Mouse (Mus musculus): ENCODE measurements around the gene Irf7. TPM values are rescaled to one million over a fixed set of nuclear protein-coding genes. Genes with fewer than 3 reads are reported as not detected.

Gene Irf7
- polyA plus RNA-seq, 2 experiments = 4.8 to 5.4 TPM

- ATAC-seq (ENCODE audit: insufficient read depth) (no peak), DNase-seq (ENCODE audit: low read depth in 3 of 3, low spot score in 3 of 3) (no peak)
- 83% methylated on average over 10 of the region's 10 CpGs for WGBS (ENCODE audit: insufficient replicate concordance)
- no peak for TF ChIP-seq EP300 (IDR thresholded peaks at IDR 0.05; ENCODE audit: low read depth)
- no peak for TF ChIP-seq CTCF (IDR thresholded peaks at IDR 0.05; ENCODE audit: low read depth)
- Histone ChIP-seq H3K27ac (no peak overlapping the region), H3K27me3 (ENCODE audit: control insufficient read depth, insufficient read depth, low read length) (no peaks in the 10 kb centered on the region), H3K4me1 (replicated peaks; ENCODE audit: control insufficient read depth in 2 of 2, insufficient read depth in 2 of 2, low read length in 1 of 2) (peaks cover 8 to 12% of the 10 kb centered on the region in 2 experiments), H3K9me3 (ENCODE audit: control insufficient read depth, low read length) (no peaks in the 10 kb centered on the region), H3K36me3 (replicated peaks; ENCODE audit: control insufficient read depth, insufficient read depth, low read depth) (peaks cover 53% of the 10 kb centered on the region), H3K9ac (replicated peaks) (no peak overlapping the region), H3K4me3 (ENCODE audit: insufficient read depth in 1 of 2, low read depth in 2 of 2, low read length in 2 of 2) (no peak overlapping the region), H3K4me2 (ENCODE audit: low read depth) (no peak overlapping the region)
These were observed 34.7 kb downstream of the Irf7 start for GRCm38 (mm10) chr7:141231551-141231950.

GRCm38 (mm10) chr7:141231111-141231510, 35.2 kb downstream of the Irf7 start:
- Histone ChIP-seq H3K27ac (no peak overlapping the region), H3K9ac (replicated peaks) (no peak overlapping the region), H3K9me3 (ENCODE audit: control insufficient read depth, low read length) (no peaks in the 10 kb centered on the region), H3K4me3 (ENCODE audit: insufficient read depth in 1 of 2, low read depth in 2 of 2, low read length in 2 of 2) (no peak overlapping the region), H3K36me3 (replicated peaks; ENCODE audit: control insufficient read depth, insufficient read depth, low read depth) (peaks cover 49% of the 10 kb centered on the region), H3K27me3 (ENCODE audit: control insufficient read depth, insufficient read depth, low read length) (no peaks in the 10 kb centered on the region), H3K4me1 (replicated peaks; ENCODE audit: control insufficient read depth in 2 of 2, insufficient read depth in 2 of 2, low read length in 1 of 2) (peaks cover 8 to 12% of the 10 kb centered on the region in 2 experiments), H3K4me2 (ENCODE audit: low read depth) (no peak overlapping the region)
- DNase-seq (ENCODE audit: low read depth in 3 of 3, low spot score in 3 of 3) (no peak), ATAC-seq (ENCODE audit: insufficient read depth) (no peak)
- no peak for TF ChIP-seq CTCF (IDR thresholded peaks at IDR 0.05; ENCODE audit: low read depth)
- no peak for TF ChIP-seq EP300 (IDR thresholded peaks at IDR 0.05; ENCODE audit: low read depth)
- WGBS (ENCODE audit: insufficient replicate concordance) = 88% methylated on average over 3 of the region's 3 CpGs

DNA sequence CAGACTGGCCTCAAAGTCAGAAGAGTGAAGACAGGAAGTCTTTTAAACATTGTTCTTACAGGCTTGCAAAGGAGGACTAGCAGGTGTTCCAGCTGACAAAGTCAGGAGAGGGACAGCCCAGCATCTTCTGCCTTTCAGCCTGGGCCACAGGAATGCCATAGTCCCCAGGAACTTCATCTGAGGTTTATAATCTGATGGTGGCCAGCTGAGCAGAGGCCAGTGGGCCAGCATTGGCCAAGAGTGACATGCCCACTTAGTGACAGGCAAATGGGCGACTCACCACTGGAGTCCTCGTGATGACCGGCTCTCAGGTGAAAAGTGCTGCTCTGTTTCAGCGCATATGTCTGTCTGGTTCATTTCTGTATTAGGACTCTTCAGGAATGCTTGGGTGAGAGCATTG, 35.7 kb downstream of the Irf7 start:
- Histone ChIP-seq H3K4me2 (ENCODE audit: low read depth) (peak overlapping the region; percentile 74), H3K27ac (no peak overlapping the region), H3K9ac (replicated peaks) (peak overlapping the region; percentile 97), H3K9me3 (ENCODE audit: control insufficient read depth, low read length) (no peaks in the 10 kb centered on the region), H3K27me3 (ENCODE audit: control insufficient read depth, insufficient read depth, low read length) (no peaks in the 10 kb centered on the region), H3K4me3 (ENCODE audit: insufficient read depth in 1 of 2, low read depth in 2 of 2, low read length in 2 of 2) (peak overlapping the region in 1 of 2 experiments; percentile 95; a peak in 1 of 4 replicates), H3K36me3 (replicated peaks; ENCODE audit: control insufficient read depth, insufficient read depth, low read depth) (peaks cover 46% of the 10 kb centered on the region), H3K4me1 (replicated peaks; ENCODE audit: control insufficient read depth in 2 of 2, insufficient read depth in 2 of 2, low read length in 1 of 2) (peaks cover 8 to 12% of the 10 kb centered on the region in 2 experiments)
- DNase-seq (ENCODE audit: low read depth in 3 of 3, low spot score in 3 of 3) (no peak), ATAC-seq (ENCODE audit: insufficient read depth) (no peak)
- WGBS (ENCODE audit: insufficient replicate concordance) = 89% methylated on average over 4 of the region's 4 CpGs
- TF ChIP-seq CTCF (IDR thresholded peaks at IDR 0.05; ENCODE audit: low read depth) (no peak), EP300 (IDR thresholded peaks at IDR 0.05; ENCODE audit: low read depth) (no peak)

GRCm38 (mm10) chr7:141229702-141230101, 36.6 kb downstream of the Irf7 start:
- Histone ChIP-seq H3K4me3 (ENCODE audit: insufficient read depth in 1 of 2, low read depth in 2 of 2, low read length in 2 of 2) (peak overlapping the region; percentile 92 to 95), H3K4me2 (ENCODE audit: low read depth) (peak overlapping the region; percentile 74), H3K4me1 (replicated peaks; ENCODE audit: control insufficient read depth in 2 of 2, insufficient read depth in 2 of 2, low read length in 1 of 2) (peaks cover 8 to 12% of the 10 kb centered on the region in 2 experiments), H3K9ac (replicated peaks) (peak overlapping the region; percentile 97), H3K9me3 (ENCODE audit: control insufficient read depth, low read length) (no peaks in the 10 kb centered on the region), H3K27ac (no peak overlapping the region), H3K36me3 (replicated peaks; ENCODE audit: control insufficient read depth, insufficient read depth, low read depth) (peaks cover 37% of the 10 kb centered on the region), H3K27me3 (ENCODE audit: control insufficient read depth, insufficient read depth, low read length) (no peaks in the 10 kb centered on the region)
- ATAC-seq (ENCODE audit: insufficient read depth) (no peak), DNase-seq (ENCODE audit: low read depth in 3 of 3, low spot score in 3 of 3) (no peak)
- TF ChIP-seq EP300 (IDR thresholded peaks at IDR 0.05; ENCODE audit: low read depth) (no peak), CTCF (IDR thresholded peaks at IDR 0.05; ENCODE audit: low read depth) (no peak)
- 29% methylated on average over 6 of the region's 6 CpGs for WGBS (ENCODE audit: insufficient replicate concordance)

- Histone ChIP-seq H3K36me3 (replicated peaks; ENCODE audit: control insufficient read depth, insufficient read depth, low read depth) (peaks cover 26% of the 10 kb centered on the region), H3K9ac (replicated peaks) (peak within 1 kb of the TSS; percentile 97), H3K27ac (peak within 1 kb of the TSS; percentile 74), H3K4me1 (replicated peaks; ENCODE audit: control insufficient read depth in 2 of 2, insufficient read depth in 2 of 2, low read length in 1 of 2) (peaks cover 8 to 12% of the 10 kb centered on the region in 2 experiments), H3K9me3 (ENCODE audit: control insufficient read depth, low read length) (no peaks in the 10 kb centered on the region), H3K27me3 (ENCODE audit: control insufficient read depth, insufficient read depth, low read length) (no peaks in the 10 kb centered on the region), H3K4me3 (ENCODE audit: insufficient read depth in 1 of 2, low read depth in 2 of 2, low read length in 2 of 2) (peak within 1 kb of the TSS; percentile 92 to 95), H3K4me2 (ENCODE audit: low read depth) (peak within 1 kb of the TSS; percentile 74)
- ATAC-seq (ENCODE audit: insufficient read depth) (peak; percentile 92), DNase-seq (ENCODE audit: low read depth in 3 of 3, low spot score in 3 of 3) (peak; percentile 79 to 82 (median 80))
- TF ChIP-seq CTCF (IDR thresholded peaks at IDR 0.05; ENCODE audit: low read depth) (peak; percentile 100), EP300 (IDR thresholded peaks at IDR 0.05; ENCODE audit: low read depth) (peak; percentile 58; the same call in 1 of the 2 replicates)
- under 1% methylated on average over 76 of the region's 76 CpGs for WGBS (ENCODE audit: insufficient replicate concordance)
These were observed 37.8 kb downstream of the Irf7 start, which contains the start of gene Phrf1 for GRCm38 (mm10) chr7:141228279-141229067. TSS of gene Phrf1 (plus strand) at chr7:141228784.

Measured in liver, embryonic 14.5 days (tissue).